Mouse (Mus musculus) heart, embryonic 14.5 days (tissue): ENCODE results near the gene Ddx59. TPM values are rescaled to one million over a fixed set of nuclear protein-coding genes. Genes with fewer than 3 reads are reported as not detected.

ENCODE experiments used
- ATAC-seq: fragments of 200-750 bp; cut with Nextera tagmentation; 2 replicates; pipeline ENCODE4 v1.8.0; 2017; ENCODE audit warnings: low read depth, moderate TSS enrichment; ENCODE audit not compliant: insufficient number of reproducible peaks, insufficient read depth, low FRiP score
- H3K27ac ChIP-seq, 2 experiments: fragments of 200-500 bp in 1 of 2; fragments of 300-500 bp in 1 of 2; sonication (generic) in 1 of 2; replicated peaks in 1 of 2; 2 replicates each; pipeline ENCODE4 v1.5.1; 2012 to 2014; ENCODE audit warnings: low read depth in 2 of 2, low read length in 2 of 2, control low read depth in 1 of 2, mild to moderate bottlenecking in 1 of 2, mixed read lengths in 1 of 2; ENCODE audit not compliant: control insufficient read depth in 1 of 2, insufficient read depth in 1 of 2
- H3K27me3 ChIP-seq: fragments of 300-500 bp; sonication (generic); 2 replicates; pipeline ENCODE4 v1.6.1; 2014; ENCODE audit warnings: mild to moderate bottlenecking, low read length, control low read depth; ENCODE audit not compliant: control insufficient read depth, insufficient read depth
- H3K36me3 ChIP-seq: fragments of 300-500 bp; sonication (generic); 2 replicates; pipeline ENCODE4 v1.6.1; 2014; ENCODE audit warnings: mild to moderate bottlenecking, control low read depth, low read length, mixed read lengths; ENCODE audit not compliant: control insufficient read depth, insufficient read depth
- H3K4me1 ChIP-seq, 2 experiments: fragments of 200-500 bp in 1 of 2; fragments of 300-500 bp in 1 of 2; sonication (generic) in 1 of 2; 2 replicates each; pipeline ENCODE4 v1.6.1; 2012 to 2014; ENCODE audit warnings: low read length in 2 of 2, control low read depth in 1 of 2, mixed read lengths in 1 of 2; ENCODE audit not compliant: control insufficient read depth in 2 of 2, insufficient read depth in 2 of 2
- H3K4me2 ChIP-seq: fragments of 300-500 bp; sonication (generic); 2 replicates; pipeline ENCODE4 v1.6.1; 2014; ENCODE audit warnings: mild to moderate bottlenecking, low read length
- H3K4me3 ChIP-seq, 2 experiments: fragments of 200-500 bp in 1 of 2; fragments of 300-500 bp in 1 of 2; sonication (generic) in 1 of 2; 2 replicates each; pipeline ENCODE4 v1.5.1; 2012 to 2014; ENCODE audit warnings: low read length in 2 of 2, mild to moderate bottlenecking in 2 of 2, control low read depth in 1 of 2, low read depth in 1 of 2, moderate library complexity in 1 of 2; ENCODE audit not compliant: control insufficient read depth in 1 of 2, insufficient read depth in 1 of 2
- H3K9ac ChIP-seq: fragments of 300-500 bp; sonication (generic); 2 replicates; pipeline ENCODE4 v1.6.1; 2014; ENCODE audit warnings: mild to moderate bottlenecking, low read length
- H3K9me3 ChIP-seq: fragments of 300-500 bp; sonication (generic); 2 replicates; pipeline ENCODE4 v1.6.1; 2016; ENCODE audit warnings: low read length, control low read depth; ENCODE audit not compliant: control insufficient read depth
- WGBS: fragments of 180-500 bp; shearing (Covaris S2); extraction: QIAGEN DNeasy Blood & Tissue Kit; methylation state at CpG from one replicate; pipeline ENCODE4 v1.1.7; 2014; 5-methylcytosine and 5-hydroxymethylcytosine counted together
- polyA plus RNA-seq: library from polyadenylated mRNA; unstranded; fragments of >200 nt; fragmentation: Nextera tagmentation; extraction: Ambion mirVana; gene quantifications from 2 replicates; pipeline ENCODE4 v1.2.1, GENCODE M21; 2014

The Ddx59 gene
- 11.2 and 12.5 TPM in 2 replicates for polyA plus RNA-seq

- Histone ChIP-seq H3K9ac (peak within 1 kb of the TSS; percentile 85), H3K9me3 (no peaks in the 10 kb centered on the region), H3K27me3 (no peaks in the 10 kb centered on the region), H3K4me1 (no peaks in the 10 kb centered on the region), H3K4me2 (peak within 1 kb of the TSS; percentile 68), H3K4me3 (peak within 1 kb of the TSS; percentile 61 to 69), H3K27ac (peak within 1 kb of the TSS; percentile 96 to 97), H3K36me3 (peaks cover 5% of the 10 kb centered on the region; the same call in 1 of the 2 replicates)
- ATAC-seq = peak; percentile 99
- 2% methylated on average over 70 of the region's 78 CpGs for WGBS
These were observed at the start of gene Ddx59 for GRCm38 (mm10) chr1:136414798-136415755. Gene Ddx59 (plus strand): TSS chr1:136415271.

GRCm38 (mm10) chr1:136365986-136366385, 49.1 kb upstream of the Ddx59 start:
- Histone ChIP-seq H3K36me3 (no peaks in the 10 kb centered on the region), H3K9ac (no peak overlapping the region), H3K4me2 (no peak overlapping the region), H3K9me3 (no peaks in the 10 kb centered on the region), H3K27me3 (no peaks in the 10 kb centered on the region), H3K4me1 (0 out of 4 replicates have a peak, but pooled peaks cover 0 to 4% of the 10 kb centered on the region in 2 experiments), H3K27ac (no peak overlapping the region), H3K4me3 (no peak overlapping the region)
- no peak for ATAC-seq
- WGBS = 57% methylated on average over 3 of the region's 3 CpGs

DNA sequence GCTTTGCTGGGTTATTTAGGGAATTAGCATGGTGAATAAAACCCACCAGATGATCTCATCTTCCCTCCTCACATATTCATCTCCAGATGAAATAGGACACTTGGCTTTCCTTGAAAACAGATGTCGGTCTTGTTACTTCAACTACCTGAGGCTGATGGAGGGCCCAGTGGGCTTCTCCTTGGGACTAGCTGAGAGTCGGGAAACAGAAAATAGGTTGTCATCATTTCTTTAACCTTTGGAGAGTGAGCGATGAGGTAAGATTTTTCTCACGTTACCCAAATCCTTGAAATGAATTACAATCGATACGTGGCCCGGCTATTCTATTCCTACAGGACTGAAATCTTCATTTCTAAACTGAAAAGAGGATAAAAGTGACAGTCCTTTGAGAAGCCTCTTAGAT, 35.8 kb upstream of the Ddx59 start:
- H3K9ac ChIP-seq = no peak overlapping the region
- WGBS = 89% methylated on average over 7 of the region's 7 CpGs
- no peaks in the 10 kb centered on the region for H3K27me3 ChIP-seq
- H3K4me2 ChIP-seq = no peak overlapping the region
- peaks cover 2 to 4% of the 10 kb centered on the region in 2 experiments; a peak in 2 of 4 replicates for H3K4me1 ChIP-seq
- ATAC-seq = no peak
- 0 out of 2 replicates have a peak, but pooled peaks cover 3% of the 10 kb centered on the region for H3K9me3 ChIP-seq
- no peaks in the 10 kb centered on the region for H3K36me3 ChIP-seq
- no peak overlapping the region for H3K4me3 ChIP-seq
- no peak overlapping the region for H3K27ac ChIP-seq

DNA sequence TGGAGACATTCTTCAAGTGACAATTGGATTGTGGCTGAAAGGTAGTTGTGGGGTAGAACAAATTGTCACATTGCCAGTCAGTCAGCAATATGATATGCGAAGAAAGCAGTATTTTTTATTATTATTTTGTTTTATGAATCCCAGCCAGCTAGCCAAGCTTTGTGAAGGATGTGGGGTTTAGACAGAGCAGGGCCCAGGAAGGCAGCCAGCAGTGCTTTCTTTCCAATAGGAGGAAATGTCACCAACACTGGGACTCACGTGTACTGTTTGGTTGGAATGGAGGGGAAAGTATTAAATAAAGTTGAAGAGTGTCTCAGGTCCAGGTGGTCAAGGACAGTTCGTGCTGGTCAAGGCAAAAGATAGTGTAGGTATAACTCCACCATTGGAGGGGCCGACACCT, 34.9 kb upstream of the Ddx59 start:
- H3K4me1 ChIP-seq = peaks cover 2 to 4% of the 10 kb centered on the region in 2 experiments; a peak in 2 of 4 replicates
- 91% methylated on average over 4 of the region's 4 CpGs for WGBS
- 0 out of 2 replicates have a peak, but pooled peaks cover 3% of the 10 kb centered on the region for H3K9me3 ChIP-seq
- no peaks in the 10 kb centered on the region for H3K36me3 ChIP-seq
- H3K9ac ChIP-seq = no peak overlapping the region
- H3K27me3 ChIP-seq = no peaks in the 10 kb centered on the region
- no peak for ATAC-seq
- no peak overlapping the region for H3K27ac ChIP-seq
- no peak overlapping the region for H3K4me3 ChIP-seq
- no peak overlapping the region for H3K4me2 ChIP-seq

DNA sequence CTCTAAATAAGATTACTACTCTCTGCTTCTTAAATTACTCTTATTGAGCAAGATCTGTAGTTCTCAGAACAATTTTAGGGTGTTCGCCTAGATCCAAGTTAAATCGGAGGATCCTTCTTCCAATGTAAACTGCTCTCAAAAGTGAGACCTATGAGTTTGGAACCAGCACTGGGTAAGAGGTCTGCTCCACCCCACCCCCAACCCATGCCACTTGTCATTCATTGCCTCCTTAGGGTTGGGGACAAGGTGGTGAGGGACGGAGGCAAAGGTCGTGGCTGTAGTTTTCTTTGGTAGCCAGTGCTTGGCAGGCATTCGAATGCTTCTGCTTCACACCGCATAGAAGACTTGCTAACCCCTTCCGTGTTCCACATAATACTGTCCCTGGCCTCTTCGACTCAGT, 34.5 kb upstream of the Ddx59 start:
- 81% methylated on average over 8 of the region's 8 CpGs for WGBS
- Histone ChIP-seq H3K27ac (0 out of 4 replicates have a peak overlapping the region, but pooled peaks of 1 of the 2 experiments have one; percentile 9), H3K4me2 (no peak overlapping the region), H3K9ac (no peak overlapping the region), H3K4me1 (peaks cover 2 to 4% of the 10 kb centered on the region in 2 experiments; a peak in 2 of 4 replicates), H3K27me3 (no peaks in the 10 kb centered on the region), H3K9me3 (0 out of 2 replicates have a peak, but pooled peaks cover 3% of the 10 kb centered on the region), H3K36me3 (no peaks in the 10 kb centered on the region), H3K4me3 (no peak overlapping the region)
- ATAC-seq = no peak

GRCm38 (mm10) chr1:136381169-136381568, 33.9 kb upstream of the Ddx59 start:
- Histone ChIP-seq H3K4me3 (no peak overlapping the region), H3K4me1 (peaks cover 2 to 4% of the 10 kb centered on the region in 2 experiments; a peak in 2 of 4 replicates), H3K9me3 (0 out of 2 replicates have a peak, but pooled peaks cover 3% of the 10 kb centered on the region), H3K36me3 (no peaks in the 10 kb centered on the region), H3K4me2 (no peak overlapping the region), H3K27ac (0 out of 4 replicates have a peak overlapping the region, but pooled peaks of 1 of the 2 experiments have one; percentile 9), H3K27me3 (no peaks in the 10 kb centered on the region), H3K9ac (no peak overlapping the region)
- ATAC-seq = no peak
- 59% methylated on average over 6 of the region's 6 CpGs for WGBS

DNA sequence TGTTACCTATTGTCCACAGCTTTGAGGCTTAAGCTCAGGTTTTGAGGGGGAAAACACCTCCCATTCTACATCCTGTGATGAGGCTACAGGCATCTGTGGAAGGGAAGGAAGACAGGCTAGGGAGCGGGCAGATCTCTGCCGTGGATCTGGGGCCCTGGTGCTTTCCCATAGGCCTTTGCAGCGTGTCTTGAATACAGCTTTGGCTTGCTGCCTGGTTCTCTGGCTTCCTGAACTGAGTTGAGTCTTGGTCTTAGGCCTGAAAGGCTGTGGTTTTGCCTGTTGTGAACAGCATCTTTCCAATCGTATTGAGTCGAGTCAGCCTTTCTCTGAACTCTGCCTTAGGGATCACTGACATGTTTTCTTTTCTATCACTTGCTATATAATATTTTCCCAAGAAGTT, 33.5 kb upstream of the Ddx59 start:
- Histone ChIP-seq H3K27ac (no peak overlapping the region), H3K4me1 (peaks cover 2 to 4% of the 10 kb centered on the region in 2 experiments; a peak in 2 of 4 replicates), H3K27me3 (no peaks in the 10 kb centered on the region), H3K9me3 (0 out of 2 replicates have a peak, but pooled peaks cover 3% of the 10 kb centered on the region), H3K4me3 (no peak overlapping the region), H3K9ac (no peak overlapping the region), H3K36me3 (no peaks in the 10 kb centered on the region), H3K4me2 (no peak overlapping the region)
- WGBS = 70% methylated on average over 5 of the region's 5 CpGs
- ATAC-seq = no peak
